Mouse (Mus musculus): ENCODE results near the gene Zfp36.

Gene Zfp36

DNA sequence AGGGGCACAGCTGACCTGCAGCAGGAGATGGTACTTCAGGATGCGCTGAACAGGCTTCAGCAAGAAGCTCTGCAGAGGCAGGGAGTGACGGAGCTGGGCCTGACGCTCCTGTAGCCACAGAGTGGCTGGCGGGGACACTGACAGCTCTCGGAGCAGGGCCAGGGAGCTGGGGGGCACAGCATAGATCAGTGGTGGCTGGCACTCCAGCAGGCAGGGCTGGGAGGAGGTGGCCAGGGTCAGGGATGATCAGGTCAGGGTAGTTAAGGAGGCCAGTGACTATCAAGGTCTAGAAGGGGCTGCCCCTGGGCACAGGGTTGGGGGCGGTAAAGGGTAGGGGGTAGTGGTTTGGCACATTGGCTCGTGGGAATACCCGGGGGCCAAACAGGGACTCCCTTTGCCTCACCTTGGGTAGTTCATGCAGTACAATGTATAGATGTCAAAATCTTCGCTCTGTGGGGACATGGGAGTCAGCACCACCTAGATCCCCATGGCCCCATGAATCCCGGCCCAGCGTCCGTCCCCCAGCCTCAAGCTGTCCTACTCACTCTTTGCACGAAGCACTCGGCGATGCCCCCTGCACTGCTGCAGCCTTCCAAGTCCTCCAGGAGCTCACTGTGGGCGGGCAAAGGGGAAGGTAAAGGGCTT is 11.7 kb downstream of the Zfp36 start:
- no peak for DNase-seq (ENCODE audit: low spot score)

DNA sequence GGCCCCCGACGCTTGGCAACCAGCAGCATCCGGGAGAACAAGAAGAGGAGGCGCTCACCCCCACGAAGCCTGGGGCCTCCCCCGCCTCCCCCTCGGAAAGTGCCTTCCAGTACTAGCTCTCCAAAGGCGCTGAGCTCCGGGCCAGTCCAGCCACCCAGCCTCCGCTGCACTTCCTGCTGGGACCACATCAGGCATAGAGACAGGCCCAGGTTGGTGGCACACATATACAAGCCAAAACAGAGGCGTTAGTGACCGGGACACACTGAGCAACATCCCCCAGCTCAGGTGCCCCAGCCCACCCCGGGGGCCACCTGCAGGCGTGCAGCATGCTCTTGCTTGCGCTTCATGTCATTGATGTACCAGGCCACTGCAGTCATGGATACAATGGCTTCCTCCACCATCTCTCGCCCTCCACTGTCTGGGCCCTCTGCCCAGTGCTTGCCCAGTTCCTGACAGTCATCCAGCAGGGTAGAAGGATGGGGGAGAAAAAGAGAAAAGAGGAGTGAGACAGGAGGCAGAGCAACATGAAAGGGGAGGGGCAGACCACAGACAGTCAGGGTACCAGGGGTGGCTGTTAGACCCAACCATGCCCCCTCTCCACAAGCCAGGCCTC is 12.3 kb downstream of the Zfp36 start:
- no peak for DNase-seq (ENCODE audit: low spot score)

DNA sequence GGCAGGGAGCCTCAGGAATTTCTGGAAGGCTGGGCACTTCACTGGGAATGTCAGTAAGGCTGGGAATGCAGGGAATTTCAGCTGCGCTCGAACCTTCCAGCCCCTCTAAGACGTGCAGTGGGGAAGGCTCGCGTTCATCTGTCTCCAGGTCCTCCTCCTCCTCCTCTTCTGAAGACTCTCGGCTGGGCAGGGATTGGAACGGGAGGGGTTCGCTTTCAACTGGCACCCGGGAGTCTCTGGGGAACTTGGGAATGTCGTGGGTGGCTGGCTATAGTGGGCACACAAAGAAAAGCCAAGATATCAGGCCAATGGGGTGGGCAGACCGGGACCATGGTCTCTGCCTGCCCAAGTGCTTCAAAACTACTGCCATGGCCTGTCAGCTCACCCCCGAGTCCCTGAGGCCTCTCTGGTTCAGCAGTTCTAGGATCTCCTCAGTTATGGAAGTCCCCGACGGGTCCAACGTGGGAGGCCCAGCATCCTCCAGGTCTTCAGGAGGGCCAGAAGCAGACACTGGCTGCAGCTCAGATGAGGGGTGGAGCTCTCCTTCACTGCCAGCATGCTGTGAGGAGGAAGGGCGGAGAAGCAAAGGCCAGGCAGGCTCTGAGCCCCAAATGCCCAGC is 17.5 kb downstream of the Zfp36 start:
- no peak for DNase-seq (ENCODE audit: low spot score)

DNA sequence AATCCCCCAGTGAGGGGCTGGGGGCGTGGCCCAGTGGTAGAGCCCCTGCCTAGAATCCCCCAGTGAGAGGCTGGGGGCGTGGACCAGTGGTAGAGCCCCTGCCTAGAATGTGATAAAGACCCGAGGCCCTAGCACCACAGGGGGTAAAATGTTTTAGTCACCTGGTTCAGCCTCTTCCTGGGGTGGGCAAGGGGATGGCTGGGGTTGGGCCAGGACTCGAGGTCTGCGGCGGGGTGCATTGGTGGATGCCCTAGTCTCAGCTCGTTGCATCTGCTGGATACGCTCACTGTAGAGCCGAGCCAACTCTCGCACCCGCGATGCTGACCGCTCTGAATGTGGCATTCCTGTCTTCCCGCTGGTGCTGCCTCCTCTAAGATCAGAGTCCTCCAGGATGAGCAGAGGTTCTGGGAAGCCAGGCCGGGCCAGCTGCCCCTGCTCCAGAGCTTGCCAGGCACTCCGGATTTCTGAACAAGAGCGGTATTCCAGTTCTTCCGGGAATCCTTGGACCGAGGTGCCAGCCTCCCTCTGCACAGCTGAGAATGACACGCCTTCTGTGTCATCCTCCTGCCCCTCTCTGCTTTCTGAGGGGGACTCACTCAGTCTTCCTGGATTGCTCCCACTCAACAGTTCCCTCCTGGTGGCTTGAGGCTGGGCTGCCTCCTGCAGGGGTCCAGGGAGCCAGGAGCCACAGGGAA is 18.3 kb downstream of the Zfp36 start:
- no peak for DNase-seq (ENCODE audit: low spot score)

DNA sequence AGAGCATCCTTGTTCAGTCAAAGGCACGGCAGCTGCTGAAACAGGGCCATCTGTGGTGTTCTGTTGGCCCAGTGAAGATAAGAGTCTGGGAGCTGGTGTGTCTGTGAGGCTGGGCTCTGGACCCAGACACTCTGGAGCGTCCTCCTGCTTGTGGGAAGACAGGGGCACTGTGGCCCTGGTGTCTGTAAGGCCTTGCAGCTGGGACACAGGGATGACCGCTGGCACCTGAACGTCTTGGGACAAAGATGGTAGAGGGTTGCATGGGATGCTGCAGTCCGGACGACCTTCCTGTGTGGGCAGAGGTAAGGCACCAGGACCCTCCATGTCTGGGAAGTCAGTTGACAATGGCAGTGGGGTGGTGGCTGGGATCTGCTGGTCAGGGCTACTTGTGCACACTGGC is 19.8 kb downstream of the Zfp36 start:
- DNase-seq (ENCODE audit: low spot score), result no peak

DNA sequence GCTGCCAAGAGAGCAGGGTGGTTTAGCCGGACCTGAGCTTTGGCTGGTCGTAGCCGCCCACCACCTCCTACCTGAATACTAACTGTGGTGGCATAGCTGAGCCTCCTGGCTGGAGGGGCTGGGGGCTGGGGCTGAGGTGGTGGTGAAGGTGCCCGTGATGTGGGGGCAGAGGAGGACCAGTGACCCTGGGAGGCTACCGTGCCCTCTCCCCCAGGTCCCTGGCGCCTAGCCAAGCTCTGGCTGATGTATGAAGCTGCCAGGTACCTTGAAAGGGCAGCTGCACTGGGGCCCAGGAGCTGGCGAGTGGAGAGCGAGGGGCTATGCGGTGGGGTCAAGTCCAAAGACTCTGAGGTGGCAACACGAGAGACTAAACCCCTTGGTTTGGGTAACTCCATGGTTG is 20.2 kb downstream of the Zfp36 start:
- no peak for DNase-seq (ENCODE audit: low spot score)

DNA sequence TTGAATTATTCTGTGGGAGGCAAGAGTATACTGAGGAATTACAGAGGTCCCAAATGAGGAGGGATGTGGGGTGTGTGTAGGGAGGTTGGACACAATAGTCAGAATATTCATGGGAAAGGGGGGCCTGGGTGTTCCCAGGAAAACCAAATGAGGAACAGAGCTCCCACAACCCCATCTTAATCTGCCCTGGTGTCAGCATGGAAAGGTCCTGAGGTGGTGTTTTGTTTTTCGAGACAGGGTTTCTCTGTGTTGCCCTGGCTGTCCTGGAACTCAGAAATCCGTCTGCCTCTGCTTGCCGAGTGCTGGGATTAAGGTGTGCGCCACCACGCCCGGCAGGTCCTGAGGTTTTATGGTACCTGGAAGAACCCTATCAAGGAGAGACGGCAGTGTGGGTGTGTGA is 21.6 kb downstream of the Zfp36 start:
- DNase-seq (ENCODE audit: low spot score), result no peak

DNA sequence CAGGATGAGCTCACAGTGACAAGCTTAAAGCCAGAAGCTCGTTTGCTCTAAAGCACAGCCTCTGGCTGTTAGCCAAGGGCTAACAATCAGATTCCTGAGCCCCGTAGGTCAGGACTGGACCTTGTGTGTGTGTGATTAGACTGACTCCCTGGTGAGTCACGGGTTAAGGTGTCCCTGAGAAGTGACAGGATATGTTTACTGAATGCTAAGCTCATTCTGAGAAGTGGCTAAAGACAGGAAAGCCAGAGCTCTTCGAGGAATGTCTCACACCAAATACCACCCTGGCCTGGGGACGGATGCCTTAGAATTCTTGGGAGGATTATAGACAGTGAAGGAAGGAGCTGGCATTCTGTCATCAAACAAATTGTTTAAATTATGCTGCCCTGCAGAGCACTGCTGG is 22.1 kb downstream of the Zfp36 start:
- no peak for DNase-seq (ENCODE audit: low spot score)

DNA sequence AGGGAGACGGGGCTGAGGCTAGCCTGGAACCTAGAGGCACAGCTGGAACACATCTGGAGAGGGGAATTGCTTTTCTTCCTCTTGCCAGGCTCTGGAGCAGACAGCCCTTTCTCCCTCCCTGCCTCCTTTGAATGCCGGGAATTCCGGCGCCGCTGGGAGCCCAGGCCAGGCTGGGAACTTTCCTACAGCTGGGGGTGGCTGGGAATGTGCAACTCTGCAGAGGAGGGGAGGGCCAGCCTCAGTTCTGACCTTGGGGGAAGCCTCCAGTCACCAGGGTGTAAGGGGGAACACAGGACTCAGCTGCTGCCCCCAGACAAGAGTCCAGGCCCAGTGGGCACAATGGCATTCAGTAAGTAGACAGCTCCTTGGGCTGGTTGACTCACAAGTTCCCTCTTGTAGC is 23.1 kb downstream of the Zfp36 start:
- DNase-seq (ENCODE audit: low spot score), result no peak

DNA sequence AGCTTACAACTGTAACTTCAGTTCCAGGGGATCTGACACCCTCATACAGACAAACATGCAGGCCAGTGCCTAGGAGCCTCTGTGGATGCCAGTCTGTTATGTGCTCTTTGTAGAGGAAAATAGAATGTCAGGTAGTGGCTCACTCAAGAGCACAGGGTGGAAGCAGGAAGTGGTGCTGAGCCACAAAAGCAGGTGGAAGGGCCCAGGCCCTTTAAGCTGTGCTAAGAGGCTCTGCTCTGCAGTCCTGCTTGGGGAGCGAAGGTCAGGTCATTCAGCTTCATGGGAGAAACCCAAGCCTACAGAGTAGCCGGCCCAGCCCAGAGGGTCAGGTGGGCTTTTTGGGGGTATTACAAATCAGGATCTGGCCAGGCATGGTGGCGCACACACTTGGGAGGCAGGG is 24.8 kb downstream of the Zfp36 start:
- no peak for DNase-seq (ENCODE audit: low spot score)

DNA sequence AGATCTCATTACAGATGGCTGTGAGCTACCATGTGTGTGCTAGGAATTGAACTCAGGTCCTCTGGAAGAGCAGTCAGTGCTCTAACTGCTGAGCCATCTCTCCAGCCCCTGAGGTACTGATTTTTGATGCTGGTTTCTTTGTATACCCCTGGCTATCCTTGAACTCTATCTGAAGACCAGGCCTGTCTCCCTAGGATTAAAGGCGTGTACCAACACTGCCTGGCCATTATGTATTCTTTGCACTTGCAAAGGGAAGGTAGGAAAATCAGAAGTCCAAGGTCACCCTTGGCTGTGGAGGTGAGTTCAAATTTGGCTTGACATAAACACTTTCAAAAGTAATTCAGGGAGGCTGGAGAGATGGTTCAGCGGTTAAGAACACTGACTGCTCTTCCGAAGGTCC is 25.5 kb downstream of the Zfp36 start:
- no peak for DNase-seq (ENCODE audit: low spot score)

DNA sequence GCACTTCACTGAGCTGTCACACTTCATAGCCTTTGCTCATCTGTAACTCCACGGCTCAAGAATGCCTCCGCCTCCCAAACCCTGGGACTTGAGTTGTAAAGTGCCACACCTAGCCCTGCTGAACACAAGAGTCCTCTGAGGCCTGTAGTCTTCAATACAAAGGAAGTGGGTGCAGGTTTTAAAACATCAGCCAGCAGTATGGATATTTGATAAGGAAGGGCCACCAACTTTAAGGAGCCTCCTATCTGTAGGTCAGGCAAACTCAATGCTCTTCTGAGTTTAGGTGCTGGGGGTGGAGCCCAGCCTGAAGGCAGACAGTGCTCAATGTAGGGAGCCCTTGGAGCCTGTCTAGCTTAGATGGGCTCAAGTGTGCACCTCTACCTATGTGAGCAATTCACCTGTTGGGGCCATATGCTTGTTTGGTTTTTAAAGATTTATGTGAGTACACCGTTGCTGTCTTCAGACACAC is 25.9 kb downstream of the Zfp36 start:
- no peak for DNase-seq (ENCODE audit: low spot score)

DNA sequence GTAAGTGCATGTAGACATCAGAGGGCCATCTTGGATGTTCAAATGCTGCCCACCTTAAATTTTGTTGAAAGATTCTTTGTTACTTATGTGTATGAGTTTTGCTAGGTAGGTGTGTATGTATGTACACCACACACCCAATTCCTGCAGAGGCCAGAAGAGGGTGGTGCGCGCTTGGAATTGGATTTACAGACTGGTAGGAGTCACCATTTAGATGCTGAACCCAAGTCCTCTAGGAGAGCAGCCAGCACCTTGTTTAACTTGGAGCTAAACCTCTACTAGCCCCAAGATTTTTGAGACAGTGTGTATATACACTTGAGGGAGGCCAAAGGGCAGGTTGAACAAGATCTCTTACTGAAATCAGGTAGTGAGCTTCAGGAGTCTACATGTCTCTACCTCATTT is 26.8 kb downstream of the Zfp36 start:
- DNase-seq (ENCODE audit: low spot score), result no peak

DNA sequence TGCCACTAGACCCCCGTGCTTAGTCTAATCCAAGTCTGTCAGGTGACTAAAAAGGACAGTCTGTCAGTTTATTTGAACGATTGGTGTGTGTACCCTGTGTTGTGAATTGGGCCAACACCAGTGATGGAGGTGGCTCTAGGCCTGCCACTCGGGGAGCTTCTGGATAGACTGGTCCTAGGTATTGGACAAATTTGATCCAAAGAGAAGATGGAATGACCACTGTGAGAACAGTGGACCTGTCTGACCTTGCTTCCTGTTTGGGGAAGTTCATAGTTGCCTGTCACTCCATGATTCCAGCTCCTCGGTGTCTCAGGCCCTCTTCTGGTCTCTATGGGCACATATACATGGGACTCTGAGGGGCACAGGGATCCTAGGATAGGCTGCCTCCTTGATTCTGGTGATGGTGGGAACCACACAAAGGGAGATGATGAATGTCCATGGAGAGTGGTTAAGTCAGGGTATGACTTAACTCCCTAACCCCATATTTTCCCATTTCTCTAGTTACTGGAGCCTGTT is 28.3 kb downstream of the Zfp36 start:
- DNase-seq (ENCODE audit: low spot score), result no peak

DNA sequence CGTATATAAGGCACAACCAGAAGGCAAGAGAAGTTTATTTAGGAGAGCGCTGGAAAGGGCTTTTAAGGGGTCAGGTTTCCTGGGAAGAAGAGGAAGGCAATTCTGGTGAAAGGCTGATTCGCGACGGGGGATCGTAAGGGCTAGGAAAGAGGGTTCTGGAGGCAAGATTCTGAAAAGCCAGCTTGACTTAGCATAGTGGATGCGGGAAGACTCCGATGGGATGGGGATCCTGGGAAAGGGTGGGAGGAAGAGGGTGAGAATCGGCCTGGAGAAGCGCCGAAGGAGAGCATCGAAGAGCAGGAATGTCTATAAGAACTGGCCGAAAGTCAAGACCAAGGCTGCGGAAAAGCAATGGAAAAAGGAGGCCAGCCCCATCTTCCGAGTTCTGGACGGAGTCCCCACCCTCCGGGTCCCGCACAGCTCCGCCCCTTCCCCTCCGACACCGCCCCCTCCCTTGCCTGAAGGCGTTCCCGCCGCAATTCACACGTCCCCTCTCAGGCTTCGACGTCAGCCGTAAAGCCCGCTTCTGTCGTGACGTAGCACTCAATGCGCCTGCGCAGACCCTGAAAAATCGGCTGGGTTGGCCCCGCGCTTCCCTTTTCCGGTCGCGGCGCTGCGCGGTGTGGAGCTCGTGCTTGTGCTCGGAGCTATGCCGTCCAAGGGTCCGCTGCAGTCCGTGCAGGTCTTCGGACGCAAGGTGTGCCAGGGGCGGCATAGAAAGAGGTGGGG is 29.7 kb downstream of the Zfp36 start, which contains the start of gene Rps16:
Rps16 (plus strand) TSS at position 498 of the 729 bp plus-strand sequence.
- peak; percentile 97 for DNase-seq (ENCODE audit: low spot score)

DNA sequence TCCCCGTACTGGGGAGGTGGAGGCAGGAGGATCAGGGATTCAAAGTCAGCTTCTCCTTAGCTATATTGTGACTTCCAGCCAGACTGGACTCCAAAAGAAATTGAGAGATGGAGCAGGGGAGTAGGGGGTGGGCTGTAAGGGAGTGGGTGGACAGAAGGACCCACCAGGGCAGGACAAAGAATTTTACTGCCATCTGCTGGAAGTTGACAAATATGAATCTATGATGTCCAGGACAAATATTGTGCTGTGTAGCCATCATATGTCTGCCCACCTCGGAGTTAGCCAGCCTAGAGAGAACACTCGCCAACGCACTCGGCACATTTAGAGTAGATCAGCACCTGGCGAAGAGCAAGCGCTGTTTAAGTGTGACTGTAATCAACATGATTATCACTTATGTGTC is 31.5 kb downstream of the Zfp36 start:
- no peak for DNase-seq (ENCODE audit: low spot score)

DNA sequence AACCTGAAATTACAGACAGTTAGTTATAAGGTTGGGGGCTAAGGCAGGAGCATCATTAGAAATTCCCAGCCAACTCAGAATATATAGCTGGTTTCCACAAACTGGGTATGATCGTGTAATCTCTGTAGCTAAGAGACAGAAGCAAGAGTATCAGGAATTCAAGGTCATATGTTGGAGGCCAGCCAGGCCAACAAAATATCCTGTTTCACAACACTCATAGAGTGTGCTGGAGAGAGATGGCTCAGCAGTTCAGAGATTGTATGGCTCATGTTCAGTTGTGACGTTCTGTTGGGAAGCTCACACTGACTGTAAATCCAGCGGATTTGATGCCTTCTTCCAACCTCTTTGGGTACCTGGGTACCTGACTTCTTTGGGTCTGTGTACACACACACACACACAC is 32.3 kb downstream of the Zfp36 start:
- DNase-seq (ENCODE audit: low spot score), result no peak

DNA sequence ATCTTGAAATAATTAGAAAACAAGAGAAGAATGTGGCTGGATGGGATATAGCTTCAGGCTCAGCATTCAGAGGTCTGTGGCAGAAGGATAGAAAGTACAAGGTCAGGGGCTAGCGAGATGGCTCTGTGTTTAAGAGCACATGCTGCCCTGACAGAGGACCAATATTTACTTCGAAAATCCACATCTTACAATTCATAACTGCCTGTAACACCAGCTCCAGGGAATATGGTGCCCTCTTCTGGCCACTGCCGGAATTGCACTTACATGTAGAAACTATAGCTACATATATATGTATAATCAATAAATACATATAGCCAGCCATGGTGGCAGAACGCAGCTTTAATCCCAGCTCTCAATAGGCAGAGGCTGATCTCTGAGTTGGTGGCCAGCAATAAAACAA is 35.4 kb downstream of the Zfp36 start:
- DNase-seq (ENCODE audit: low spot score), result peak; percentile 82

DNA sequence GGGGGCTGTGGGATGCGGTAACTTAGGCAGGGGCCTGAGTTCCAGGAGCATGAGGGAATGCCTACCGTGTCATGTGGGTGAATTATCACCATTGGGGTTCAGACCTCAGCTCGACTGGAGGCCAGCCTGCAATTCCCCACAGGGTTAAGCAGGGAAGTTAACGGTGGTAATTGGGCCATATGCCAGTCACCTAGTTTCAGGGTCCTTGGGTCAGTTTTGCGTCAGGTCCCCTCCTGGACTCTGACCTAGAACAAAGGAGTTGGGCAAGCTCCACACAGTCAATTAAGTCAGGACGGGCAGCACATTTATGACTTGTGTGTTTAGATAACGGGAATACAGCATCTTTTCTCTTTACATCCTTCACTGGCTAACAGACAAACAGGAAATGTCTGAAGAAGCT is 38.7 kb downstream of the Zfp36 start:
- no peak for DNase-seq (ENCODE audit: low spot score)

DNA sequence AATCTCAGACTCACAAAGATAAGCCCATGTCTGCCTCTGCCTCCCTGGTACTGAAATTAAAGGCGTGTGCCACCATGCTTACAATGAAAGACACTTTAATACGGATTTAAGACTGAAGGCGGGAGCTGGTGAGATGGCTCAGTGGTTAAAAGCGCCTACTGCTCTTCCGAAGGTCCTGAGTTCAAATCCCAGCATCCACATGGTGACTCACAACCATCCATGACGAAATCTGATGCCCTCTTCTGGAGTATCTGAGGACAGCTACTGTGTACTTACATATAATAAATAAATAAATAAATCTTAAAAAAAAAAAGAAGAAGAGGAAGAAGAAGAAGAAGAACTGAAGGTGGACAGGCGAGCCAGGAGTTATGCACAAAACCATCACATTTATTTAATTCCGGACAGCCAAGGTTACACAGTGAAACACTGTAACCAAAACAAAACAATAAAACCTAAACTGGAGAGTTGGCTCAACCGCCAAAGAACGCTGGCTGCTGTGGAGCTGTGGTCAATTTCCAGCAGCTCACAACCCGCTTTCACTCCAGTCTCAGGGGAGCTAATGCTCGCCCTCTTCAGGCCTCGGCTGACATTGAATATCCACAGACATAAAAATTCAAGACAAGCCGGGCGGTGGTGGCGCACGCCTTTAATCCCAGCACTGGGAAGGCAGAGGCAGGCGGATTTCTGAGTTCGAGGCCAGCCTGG is 40.7 kb downstream of the Zfp36 start:
- DNase-seq (ENCODE audit: low spot score), result peak; percentile 59

Data from c-Kit-positive CD71-positive TER-119-positive erythroid progenitor cells, embryonic 14.5 days (primary cell).